Mouse (Mus musculus): ENCODE results near the gene Sipa1l1.

The Sipa1l1 gene

DNA sequence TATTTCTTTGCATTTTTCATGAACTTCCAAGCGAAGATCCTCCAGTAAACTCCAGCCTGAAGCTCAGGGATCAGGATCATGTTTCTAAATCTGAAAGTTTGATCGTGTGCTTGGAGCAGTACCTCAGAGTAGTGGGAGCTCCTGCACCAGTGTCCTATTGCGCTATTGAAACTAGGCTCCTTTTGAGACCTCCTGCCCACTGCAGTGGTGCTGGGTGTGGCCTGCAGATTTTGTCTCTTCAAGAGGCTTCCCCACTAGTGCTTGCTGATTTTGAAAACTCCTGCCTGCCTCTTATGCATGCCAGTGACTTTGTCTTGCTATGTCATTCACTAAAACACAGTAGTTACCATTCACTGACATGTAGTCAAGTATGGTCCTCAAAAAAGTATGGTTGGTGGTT is 213.8 kb downstream of the Sipa1l1 start:
- DNase-seq (ENCODE audit: low spot score in 2 of 2), result no peak

DNA sequence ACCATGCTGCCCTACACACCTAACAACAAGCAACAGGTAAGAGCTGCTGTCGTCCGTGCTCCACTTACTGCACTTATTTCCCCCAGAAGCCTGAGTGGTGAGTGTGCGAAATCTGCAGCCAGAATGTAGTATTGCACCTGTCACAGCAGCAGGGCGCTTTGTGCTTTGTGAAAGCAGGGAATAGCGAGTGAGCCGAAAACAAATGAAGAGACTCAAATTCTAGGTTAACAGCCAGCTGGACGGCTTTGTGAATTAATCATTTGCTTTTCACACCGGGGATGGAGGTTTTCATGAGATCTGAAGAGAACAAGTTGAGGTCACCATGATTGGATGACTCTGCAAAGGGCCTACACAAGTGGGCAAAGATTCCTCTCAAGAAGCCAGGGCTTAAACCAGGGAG is 215.6 kb downstream of the Sipa1l1 start:
- no peak for DNase-seq (ENCODE audit: low spot score in 2 of 2)

DNA sequence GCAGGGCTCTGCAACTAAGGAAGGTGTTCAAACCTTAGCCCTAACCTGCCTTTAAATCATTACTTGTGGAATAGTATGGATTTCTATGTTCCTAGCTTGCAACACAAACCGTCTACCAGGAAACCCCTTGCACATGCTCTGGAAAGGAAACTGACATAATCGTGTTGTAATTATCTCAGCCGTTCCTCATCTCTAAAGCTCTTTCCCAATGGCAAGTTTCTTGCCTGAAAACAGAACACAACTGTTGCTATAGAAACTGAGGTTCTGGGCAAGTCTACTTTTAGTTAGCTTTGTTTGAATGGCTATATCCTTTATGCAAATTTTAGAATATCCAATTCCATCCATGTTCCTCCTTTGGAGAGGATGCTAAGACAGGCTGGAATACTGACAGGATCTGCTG is 217.9 kb downstream of the Sipa1l1 start:
- DNase-seq (ENCODE audit: low spot score in 2 of 2), result no peak

DNA sequence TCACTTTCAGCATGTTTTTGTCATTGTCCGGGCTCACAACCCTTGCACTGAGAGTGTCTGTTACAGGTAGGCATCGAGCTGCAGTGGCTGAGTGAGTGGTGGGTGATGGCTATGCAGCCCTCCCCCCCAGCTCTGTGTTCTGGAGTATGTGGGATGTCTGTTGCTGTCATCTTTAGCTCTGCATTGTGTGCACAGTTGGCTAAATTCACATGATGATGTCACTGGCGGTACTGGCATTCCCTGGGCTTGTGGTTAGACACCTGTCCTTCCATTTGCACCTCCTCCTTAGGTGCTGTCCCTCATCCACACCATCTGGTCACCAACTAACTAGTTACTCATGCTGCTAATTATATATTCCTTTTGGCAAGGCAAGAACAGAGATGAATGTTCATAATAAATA is 218.5 kb downstream of the Sipa1l1 start:
- DNase-seq (ENCODE audit: low spot score in 2 of 2), result no peak

DNA sequence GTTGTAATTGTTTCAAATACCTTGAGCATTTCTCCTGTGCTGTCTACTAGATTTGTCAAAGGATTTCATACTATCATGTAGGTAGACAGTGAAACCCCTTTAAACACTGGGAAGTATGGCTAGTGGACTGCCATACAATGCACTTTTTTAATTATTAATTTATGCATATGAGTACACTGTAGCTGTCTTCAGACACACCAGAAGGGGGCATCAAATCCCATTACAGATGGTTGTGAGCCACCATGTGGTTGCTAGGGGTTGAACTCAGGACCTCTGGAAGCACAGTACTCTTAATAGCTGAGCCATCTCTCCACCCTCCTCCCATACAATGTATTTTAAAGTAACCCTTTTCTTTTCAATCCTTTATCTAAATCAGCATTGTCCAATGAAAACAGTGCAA is 219.0 kb downstream of the Sipa1l1 start:
- DNase-seq (ENCODE audit: low spot score in 2 of 2), result no peak

DNA sequence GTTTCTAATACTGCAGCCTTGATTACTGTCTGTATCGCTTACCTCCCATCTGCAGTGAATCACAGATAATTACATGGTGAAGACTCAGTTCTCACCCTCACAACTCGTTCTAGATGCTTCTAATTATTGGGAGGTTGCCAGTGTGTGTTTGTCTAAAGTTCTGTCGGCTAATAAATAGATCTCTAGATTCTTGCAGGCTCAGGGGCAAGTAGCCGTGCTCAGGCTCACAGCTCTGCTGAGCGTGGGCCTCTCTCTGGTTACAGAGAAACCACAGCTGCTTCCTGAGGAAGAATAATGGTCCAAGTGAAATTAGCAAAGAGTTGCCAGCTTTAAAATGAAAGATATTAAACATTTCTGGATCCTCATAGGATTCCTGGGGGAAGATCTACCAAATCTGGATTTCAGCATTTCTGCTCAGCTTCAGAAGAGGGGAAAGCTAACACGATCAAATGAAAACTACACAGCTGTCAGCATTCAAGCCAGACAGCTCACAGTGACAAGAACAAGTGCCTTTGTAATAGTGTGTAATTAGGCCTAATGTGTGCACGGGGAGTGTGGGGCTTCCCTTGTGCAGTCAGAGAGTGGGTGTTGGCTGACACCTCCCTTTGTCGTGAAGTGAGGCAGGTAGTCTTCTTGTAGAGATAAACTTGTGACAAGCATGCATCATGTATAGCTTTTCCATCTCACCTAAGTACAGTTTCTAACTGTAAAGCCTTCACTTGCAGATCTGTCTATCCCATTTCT is 225.2 kb downstream of the Sipa1l1 start:
- no peak for DNase-seq (ENCODE audit: low spot score in 2 of 2)

DNA sequence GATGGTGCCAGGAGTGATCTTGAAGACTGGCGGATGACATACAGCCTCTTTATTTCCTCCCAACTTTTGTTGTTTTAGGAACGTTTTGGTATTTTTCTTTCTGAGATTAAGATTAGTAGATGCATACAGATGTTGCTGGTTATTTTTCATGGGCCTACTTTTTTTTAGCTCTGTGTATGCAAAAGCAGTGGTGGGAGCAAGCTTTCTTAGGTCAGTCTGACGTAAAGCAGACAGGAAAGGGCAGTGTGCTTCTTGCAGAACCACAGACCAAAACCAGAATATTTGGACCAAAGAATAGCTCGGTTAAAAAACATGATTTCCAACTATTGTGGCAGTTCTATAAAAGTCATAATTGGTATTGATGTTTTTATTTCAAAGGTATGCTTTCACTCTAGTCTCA is 226.1 kb downstream of the Sipa1l1 start:
- no peak for DNase-seq (ENCODE audit: low spot score in 2 of 2)

DNA sequence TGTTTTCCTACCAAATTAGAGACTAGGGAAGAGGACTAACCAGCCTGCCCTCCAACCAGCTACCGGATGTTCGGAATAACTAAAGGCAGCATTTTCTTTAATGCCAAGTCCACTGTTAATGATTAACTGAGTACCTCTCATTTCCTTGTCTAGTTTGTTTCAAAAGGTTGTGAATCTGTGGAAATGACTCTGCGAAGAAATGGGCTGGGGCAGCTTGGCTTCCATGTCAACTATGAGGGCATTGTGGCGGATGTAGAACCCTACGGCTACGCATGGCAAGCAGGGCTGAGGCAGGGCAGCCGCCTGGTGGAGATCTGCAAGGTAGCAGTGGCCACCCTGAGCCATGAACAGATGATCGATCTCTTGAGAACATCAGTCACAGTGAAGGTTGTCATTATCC is 228.1 kb downstream of the Sipa1l1 start:
- DNase-seq (ENCODE audit: low spot score in 2 of 2), result no peak

DNA sequence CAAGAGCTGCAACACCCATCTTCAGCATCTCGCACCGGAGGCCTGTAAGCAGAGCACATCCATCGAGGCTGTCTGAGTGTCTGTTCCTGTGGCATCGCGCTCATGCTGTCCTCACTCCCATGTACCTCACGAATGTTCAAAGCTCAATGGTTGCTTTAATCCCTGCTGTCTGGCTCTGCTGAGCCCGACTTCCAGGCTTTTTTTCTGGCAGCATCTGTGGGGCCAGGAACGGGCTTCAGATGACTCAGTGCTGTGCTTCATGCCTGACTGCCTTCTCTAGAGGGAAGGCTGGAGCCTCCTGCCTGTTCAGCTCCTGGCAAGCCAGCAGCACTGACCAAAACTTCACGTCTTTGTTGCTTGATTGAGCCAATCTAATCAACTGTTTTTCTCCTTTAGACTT is 228.6 kb downstream of the Sipa1l1 start:
- DNase-seq (ENCODE audit: low spot score in 2 of 2), result no peak

DNA sequence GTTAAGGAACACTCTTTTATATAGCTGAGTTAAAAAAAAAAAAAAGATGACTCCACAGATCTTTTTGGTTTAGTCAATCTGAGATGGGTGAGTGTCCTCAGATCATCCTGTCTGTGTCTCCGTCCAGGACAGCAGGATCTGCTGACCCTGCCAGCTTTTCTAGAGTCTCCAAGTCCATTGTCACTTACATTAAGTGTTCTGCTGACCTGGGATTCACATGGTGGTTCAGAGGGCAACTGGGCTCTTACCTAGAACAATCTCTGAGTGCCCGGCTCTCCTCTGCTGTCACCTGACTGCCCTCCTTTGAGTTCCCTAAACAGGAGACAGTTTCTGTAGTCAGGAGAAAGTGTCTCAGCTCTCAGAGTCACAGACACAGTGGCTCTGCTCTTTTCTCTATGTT is 229.8 kb downstream of the Sipa1l1 start:
- DNase-seq (ENCODE audit: low spot score in 2 of 2), result no peak

DNA sequence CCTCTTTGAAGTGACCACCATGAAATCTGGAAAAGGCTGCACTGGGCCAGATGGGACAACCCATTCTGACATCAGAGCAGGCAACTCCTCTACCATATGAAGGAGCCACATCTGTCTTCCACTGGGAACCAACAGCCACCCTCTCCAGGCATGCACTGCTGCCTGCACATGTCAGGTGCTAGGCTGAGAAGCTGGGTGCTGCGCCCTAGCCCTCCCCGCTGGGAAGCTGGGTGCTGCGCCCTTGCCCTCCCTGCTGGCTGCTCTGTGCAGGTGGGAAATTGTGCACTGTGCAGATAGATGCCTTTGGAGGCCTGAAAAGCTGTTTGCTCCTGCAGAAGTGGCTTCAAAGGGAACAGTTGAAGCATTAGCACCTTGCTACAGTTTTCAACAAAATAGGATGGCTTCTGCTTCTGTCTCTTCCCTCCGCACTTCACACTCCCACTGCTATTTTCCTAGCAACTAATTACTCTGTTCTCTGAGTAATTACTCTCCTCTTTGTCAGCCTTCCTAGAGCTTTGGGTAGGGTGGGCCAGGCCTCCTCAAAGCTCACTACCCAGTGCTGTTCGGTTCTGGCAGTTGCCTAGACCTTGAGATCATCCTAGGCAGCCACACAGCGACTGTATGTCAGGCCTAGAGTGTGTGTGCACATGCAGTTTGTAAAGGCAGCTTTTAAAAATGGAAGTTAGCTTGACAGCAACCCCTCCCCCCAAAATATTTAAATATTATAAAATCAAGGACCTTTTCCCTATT is 231.0 kb downstream of the Sipa1l1 start:
- no peak for DNase-seq (ENCODE audit: low spot score in 2 of 2)

DNA sequence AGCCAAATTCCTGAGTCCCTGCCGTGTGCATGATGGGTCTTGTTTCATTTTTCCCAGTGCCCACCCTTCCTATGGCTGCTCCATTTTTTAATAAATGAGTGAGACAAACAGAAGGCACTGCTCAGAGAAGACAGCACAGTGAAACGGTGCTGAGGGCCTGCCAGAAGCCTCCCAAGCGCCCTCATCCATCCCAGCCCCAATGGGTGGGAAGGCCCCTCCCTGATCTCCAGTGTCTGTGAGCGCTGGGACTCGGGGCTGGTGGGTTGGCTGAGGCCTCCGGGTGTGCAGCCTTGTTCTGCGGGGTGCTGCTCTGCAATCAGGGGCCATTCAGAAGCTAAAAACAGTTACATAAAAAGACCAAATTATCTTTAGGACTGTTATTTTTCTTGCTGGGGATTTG is 231.7 kb downstream of the Sipa1l1 start:
- DNase-seq (ENCODE audit: low spot score in 2 of 2), result no peak

DNA sequence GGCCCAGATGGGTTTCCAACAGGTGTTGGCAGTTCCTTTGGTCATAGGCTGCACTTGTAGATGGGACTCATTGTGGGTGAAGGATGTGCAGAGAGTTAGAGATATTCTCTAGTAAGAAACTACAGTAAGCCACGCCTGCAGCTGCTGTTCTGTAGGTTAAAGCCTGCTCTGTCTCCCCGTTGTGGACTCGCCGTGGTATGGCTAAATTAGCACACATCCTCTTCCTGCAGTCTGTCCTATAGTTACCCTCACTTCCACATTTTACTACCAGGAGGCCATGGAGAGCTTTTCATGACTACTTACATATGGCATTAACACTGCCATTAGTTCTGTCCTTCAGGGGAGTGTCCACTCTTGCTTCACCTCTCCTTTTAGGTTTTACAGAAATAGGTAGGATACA is 232.3 kb downstream of the Sipa1l1 start:
- DNase-seq (ENCODE audit: low spot score in 2 of 2), result no peak

DNA sequence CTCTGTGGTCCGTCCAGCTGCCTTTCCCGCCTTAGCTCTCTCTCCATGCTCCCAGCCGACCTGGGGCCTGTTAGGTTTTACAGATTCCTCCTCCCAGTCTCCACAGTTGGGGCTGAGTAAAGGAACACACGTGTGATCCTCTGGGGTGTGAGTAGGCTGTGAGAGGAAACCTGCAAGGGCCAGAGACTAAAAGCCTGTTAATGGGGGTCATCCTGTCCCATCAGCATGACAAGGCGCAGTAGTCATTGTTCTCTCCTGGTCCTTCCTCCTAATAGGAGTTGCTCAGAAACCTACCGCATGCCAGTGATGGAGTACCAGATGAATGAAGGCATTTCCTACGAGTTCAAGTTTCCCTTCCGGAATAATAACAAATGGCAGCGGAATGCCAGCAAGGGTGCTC is 233.5 kb downstream of the Sipa1l1 start:
- DNase-seq (ENCODE audit: low spot score in 2 of 2), result no peak

DNA sequence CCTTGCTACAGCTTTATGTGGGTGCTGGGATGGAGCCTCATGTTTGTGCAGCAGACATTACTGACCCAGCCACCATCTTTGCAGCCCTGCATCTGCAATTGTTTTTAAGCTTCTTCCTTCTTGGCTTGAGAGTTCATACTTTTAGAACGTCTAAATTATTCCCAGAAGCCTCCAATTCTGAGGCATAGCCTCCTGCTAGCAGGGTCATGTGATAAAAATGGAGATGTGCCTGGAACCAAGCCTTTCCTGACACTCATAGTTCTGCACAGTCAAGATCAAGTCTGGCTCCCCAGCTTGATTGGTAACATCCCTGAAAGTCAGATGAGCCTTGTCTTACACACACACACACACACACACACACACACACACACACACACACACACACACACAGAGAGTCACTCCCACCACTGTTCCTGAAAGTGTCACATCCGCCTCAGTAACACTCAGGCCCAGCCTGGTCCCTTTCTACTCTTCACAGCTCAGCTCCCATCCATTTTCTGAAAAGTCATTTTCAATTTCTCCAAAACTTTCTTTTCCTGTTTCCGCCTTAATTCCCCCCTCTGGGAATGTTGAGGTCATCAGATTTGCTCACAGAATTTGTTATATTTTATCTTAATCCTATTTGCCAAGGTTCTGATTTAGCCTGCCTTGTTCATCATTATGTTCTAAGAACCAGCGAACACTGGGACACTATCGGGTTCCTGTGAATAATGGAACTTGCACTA is 238.6 kb downstream of the Sipa1l1 start:
- no peak for DNase-seq (ENCODE audit: low spot score in 2 of 2)

DNA sequence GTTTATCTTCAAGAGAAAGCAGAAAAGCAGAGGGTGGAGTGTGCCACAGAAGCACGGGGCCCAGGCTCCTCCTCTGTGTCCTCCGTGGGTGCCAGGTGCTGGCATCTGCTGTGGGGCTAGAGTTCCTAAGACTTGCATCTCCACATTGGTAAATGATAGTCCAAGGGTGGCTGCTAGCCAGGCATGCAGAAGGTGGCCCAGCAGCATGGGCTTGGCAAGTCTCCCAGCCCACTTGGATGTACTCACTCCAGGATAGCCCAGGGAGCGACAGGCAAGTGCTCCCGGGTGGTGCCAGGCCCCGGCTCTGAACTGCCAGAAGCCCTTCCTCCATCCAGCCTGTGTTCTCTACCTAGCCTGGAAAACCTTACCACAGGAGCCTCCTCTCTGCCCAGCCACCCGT is 239.4 kb downstream of the Sipa1l1 start:
- DNase-seq (ENCODE audit: low spot score in 2 of 2), result no peak

DNA sequence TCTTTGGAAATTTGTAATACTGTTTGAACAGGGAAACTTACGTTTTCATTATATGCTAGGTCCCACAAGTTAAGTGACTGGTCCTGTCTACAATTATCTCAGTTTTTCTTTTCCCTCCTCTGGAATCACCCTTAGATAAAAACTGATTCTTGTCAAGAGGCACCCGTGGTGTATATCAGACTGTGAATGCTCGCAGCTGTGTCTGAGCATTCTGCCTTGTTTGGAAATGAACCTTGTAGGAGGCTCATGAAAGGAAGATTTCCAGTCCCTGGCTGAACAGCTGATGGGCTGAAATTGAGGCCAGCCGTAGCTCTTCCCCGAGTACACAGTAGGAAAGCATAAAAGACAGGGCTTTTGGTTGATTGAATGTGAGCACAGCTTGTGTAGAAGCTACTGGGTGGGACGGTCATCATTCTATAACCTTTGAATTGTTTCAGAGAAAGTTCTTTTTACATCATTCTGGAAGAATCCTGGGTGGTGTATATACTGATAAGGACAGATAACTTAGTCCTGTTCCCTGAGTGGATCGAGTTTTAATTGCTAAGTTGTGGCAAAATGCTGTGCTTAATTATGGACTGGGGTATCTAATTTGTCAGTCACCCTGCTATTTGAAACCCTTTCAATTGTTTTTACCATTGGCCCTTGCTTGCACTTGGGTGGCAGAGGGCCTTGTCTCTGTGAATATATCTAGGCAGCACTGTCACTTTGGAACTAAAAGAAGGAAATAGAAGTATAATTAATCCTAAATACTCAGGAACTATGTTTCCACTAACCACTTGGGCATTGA is 240.8 kb downstream of the Sipa1l1 start:
- DNase-seq (ENCODE audit: low spot score in 2 of 2), result no peak

DNA sequence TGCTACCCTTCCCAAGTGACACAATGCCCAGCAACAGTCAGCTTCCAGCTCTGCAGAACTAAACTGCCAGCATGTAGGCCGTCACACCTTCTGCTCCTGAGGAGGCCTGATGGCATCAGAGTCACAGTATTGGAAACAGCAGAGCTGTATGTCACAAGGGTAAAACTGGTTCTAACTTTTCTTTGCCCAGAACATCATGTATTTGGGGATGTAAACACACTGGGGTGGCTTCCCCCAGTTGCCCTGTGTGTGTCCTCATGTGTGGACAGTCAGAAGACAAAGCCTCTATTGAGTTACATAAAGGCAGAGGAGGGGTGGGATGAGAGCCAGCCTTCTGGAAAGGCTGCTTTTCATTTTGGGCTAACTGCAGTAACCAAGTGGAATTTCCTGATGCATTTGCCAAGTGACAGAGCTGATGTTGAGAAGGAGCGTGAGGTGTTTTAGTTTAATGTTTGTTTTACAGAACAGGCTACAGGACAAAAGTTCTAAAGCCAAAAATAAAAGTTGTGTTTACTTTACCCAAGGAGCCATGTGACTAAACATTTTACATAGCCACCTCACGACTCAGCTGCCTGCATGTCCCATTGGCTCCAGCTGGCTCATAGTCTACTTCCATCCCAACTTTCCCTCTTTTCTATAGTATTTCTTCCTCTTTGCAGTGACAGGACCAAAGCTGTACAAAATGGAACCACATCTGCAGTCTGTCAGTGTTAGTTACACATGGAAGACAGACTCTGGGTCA is 243.3 kb downstream of the Sipa1l1 start:
- no peak for DNase-seq (ENCODE audit: low spot score in 2 of 2)

DNA sequence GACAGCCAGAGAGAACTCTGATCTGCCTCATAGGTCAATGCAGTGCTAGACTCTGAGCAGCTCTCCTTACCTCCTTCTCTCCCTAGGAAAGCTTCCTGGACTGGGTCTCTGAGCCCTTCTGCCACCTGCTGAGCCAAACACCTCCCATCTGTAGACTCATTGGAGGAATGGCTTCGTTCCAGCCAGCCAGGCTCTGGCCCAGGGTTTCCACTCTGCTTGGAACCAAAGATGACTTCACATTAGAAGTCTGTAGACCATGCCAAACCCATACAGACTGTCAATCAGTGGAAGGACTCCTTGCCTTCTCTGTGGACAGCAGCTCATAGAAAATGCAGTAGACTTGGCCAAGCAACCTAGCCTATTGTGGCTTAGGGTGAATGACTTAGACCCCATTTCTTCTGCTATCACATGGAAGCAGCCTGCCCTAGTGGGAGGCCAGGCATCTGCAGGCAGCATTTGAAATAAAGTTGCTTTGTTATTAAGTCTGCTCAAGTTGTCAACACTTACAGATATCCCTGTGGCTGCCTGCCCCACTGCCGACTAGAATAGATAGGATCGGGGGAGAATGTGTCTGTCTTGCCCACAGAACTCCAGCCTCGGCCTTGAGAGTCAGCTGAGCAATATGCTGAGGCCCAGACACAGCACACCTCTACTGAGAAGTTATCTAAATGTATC is 246.7 kb downstream of the Sipa1l1 start:
- no peak for DNase-seq (ENCODE audit: low spot score in 2 of 2)

DNA sequence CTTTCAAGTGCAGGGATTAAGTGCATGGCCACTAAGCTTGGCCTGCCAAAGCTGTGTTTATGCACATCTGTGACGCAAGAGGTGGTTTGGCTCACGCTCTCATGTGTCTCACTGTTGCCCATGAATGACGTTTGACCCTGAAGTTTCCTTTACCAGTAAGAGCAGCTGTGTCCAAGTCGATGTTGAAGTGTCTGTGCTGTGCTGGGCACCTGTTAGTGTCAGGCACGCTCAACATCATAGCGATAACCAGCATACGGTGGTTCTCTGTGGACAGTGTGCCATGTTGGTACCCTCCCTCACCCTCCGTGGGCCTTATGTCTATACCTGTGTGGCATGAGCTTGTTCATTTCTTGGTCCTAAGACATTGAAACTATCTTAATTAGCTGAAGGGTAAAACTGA is 249.9 kb downstream of the Sipa1l1 start:
- DNase-seq (ENCODE audit: low spot score in 2 of 2), result no peak

DNA sequence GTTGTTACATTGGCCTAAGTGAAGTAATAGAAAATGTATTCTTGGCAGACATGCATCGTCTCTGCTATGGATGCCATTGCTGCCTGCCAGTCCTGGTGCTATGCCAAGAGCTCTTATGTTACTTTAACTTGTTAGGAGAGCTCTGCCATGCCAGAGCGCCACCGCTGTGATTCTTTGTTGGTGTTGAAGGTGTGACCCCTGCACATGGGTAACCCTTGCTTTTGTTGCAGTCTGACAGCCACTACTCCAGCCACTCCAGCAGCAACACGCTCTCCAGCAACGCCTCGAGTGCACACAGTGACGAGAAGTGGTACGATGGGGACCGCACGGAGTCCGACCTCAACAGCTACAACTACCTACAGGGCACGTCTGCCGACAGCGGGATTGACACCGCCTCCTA is 255.7 kb downstream of the Sipa1l1 start:
- no peak for DNase-seq (ENCODE audit: low spot score in 2 of 2)

Data from spleen, postnatal 4 days (tissue).